Mouse (Mus musculus) myocyte (in vitro differentiated cells): ENCODE results near the gene Eddm3b.

Source experiments
- CEBPB ChIP-seq: IDR thresholded peaks from 2 replicates; pipeline ENCODE4 v1.6.1; 2011; ENCODE audit warnings: mild to moderate bottlenecking, moderate library complexity; ENCODE audit not compliant: poor library complexity, insufficient read depth, severe bottlenecking
- MAX ChIP-seq: IDR thresholded peaks from one replicate; pipeline ENCODE4 v1.6.1; 2011; ENCODE audit warnings: low read depth, mild to moderate bottlenecking, control low read depth
- MYOD1 ChIP-seq, 3 experiments: IDR thresholded peaks; one replicate each; pipeline ENCODE4 v1.6.1; 2011; ENCODE audit warnings: control low read depth in 2 of 3, low read depth in 2 of 3, mild to moderate bottlenecking in 2 of 3, moderate library complexity in 1 of 3; ENCODE audit not compliant: insufficient read length in 2 of 3, control insufficient read depth in 1 of 3
- POLR2A ChIP-seq: IDR thresholded peaks from one replicate; pipeline ENCODE4 v1.6.1; 2011; ENCODE audit warnings: low read depth, mild to moderate bottlenecking, control low read depth, moderate library complexity; ENCODE audit not compliant: insufficient read length
- POLR2AphosphoS2 ChIP-seq: IDR thresholded peaks from one replicate; pipeline ENCODE4 v1.6.1; 2011; ENCODE audit warnings: low read depth, control low read depth; ENCODE audit not compliant: insufficient read length
- SRF ChIP-seq: IDR thresholded peaks from one replicate; pipeline ENCODE4 v1.6.1; 2011; ENCODE audit warnings: low read depth; ENCODE audit not compliant: control insufficient read depth, insufficient read length
- TCF3 ChIP-seq: IDR thresholded peaks from one replicate; pipeline ENCODE4 v1.6.1; 2011; ENCODE audit warnings: low read depth, control low read depth; ENCODE audit not compliant: insufficient read length
- USF1 ChIP-seq: IDR thresholded peaks from one replicate; pipeline ENCODE4 v1.6.1; 2011; ENCODE audit warnings: low read depth, mild to moderate bottlenecking, control low read depth, moderate library complexity

DNA sequence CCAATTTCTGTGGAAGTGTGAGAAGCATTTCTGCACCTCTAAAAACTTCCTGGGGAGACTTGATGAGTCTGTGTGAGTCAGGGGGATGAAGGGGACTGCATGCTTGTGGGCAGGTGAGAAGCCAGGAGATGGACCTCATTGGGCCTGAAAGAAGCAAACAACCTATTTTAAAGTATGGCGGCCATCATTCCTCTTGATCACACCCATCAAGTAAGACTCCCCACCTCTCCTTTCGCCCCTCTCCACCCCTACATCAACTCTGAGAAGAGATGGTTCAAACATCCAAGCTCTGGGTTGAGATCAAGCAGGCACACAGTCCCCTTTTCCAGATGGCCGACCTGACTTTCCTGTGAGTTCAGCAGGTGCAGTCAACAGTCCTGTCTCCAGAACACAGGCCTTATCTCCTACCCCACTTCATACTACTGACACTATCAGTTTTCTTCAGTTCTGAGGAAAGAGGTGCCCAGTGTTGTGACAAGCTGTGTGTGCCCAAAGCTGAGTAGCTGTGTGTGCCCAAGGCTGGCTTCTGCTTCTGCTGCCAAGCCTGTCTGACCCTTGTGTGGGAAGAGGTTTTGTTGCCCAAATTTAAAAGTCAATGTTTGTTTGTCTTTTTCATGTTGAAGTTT lies 36.1 kb downstream of the Eddm3b start:
- no peak for TF ChIP-seq SRF
- TF ChIP-seq USF1 = no peak
- no peak for TF ChIP-seq CEBPB
- TF ChIP-seq MAX = no peak
- no peak for TF ChIP-seq POLR2A
- TF ChIP-seq TCF3 = no peak
- no peak for TF ChIP-seq POLR2AphosphoS2
- TF ChIP-seq MYOD1 (IDR thresholded peaks at IDR 0.05; ENCODE audit: control insufficient read depth in 1 of 3, insufficient read length in 2 of 3, low read depth in 2 of 3) = no peak
